Mouse (Mus musculus): ENCODE data around the gene Fstl3.

- TF ChIP-seq CTCF (conservative IDR thresholded peaks at IDR 0.05; ENCODE audit: low read length), result peak; percentile 54
- TF ChIP-seq POU5F1 (IDR thresholded peaks at IDR 0.05; ENCODE audit: borderline replicate concordance, low read length), result no peak
- TF ChIP-seq NANOG (IDR thresholded peaks at IDR 0.05; ENCODE audit: borderline replicate concordance, low read length), result no peak
Observed at GRCm38 (mm10) chr10:79783050-79783449, 6.0 kb downstream of the Fstl3 start.
